Mouse (Mus musculus) heart, postnatal 25 days (tissue): ENCODE results near the gene 2210010C04Rik. TPM values are rescaled to one million over a fixed set of nuclear protein-coding genes. Genes with fewer than 3 reads are reported as not detected.
"Not testable (repeated sequence)": the region's sequence is repeated elsewhere in the genome, so short reads cannot be mapped to it uniquely, and the experiment has no call there.

Experiments
- DNase-seq: peaks from one replicate; pipeline ENCODE4 v3.0.0; 2022; ENCODE audit warnings: low spot score
- intact Hi-C: fragments of 180-260 bp; cut with DNase I; formaldehyde crosslinking; loops from one replicate; pipeline ENCODE4 v1.15.1; 2025
- total RNA-seq, 2 experiments: library from RNA; stranded (reverse); gene quantifications; 2 replicates each; pipeline ENCODE4 v1.2.3; 2021

Gene 2210010C04Rik
- total RNA-seq, 2 experiments from 2014 or later = not detected

DNA sequence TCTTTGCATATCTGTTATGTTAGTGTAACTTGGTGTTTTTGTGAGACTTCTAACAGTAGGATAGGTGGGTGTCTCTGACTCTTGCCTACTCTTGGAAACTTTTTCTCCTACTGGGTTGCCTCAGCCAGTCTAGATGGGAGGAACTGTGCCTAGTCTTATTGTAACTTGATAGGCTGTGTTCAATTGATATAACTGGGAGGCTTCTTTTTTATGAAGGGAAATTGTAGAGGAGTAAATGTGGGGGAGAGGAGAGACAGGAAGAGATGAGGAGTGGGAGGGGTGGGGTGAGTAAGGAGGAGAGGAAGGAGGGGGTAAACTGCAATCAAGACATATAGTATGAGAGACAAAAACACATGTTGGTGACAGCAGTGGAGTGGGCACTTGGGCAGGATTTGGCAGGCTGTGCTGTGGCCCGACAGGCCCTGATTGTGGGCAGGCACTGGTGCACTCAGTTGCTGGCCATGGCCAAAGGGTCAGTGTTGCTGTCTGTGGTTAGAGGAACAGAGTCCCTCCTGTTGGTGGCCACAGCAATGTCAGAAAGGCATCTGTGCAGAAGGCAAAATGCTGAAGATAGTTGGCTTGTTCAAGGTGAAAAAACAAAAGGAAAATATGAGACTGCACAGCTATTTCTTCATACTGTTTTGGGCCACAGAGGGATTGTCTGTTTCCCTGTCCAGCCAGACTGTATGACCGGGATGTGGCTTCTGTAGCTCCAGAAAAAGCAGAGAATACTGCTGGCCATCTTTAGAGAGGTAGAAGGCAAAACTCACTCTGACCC is 9.2 kb downstream of the 2210010C04Rik start:
- DNase-seq = no peak
- intact Hi-C loops = no loop called here

DNA sequence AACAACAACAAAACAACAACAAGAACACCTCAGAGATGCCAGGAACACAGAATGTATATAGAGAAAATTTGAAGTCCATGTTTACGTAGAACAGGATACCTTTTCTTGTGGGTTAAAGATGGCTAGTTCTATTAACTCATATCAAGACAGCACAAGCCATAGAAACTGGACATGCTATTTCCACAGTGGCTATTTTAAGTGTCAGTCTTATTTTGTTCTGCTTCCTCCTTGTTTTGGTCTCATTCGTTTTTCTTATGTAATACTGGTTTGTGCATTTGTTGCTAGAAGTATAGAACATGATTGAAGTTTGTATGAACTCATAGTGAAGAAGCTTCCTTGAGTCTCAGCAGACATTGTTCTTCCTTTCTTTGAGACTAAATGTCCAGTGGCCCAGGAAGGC is 16.2 kb downstream of the 2210010C04Rik start:
- no peak for DNase-seq
- intact Hi-C loops = no loop called here

GRCm38 (mm10) chr6:41018629-41019028 is 16.7 kb downstream of the 2210010C04Rik start:
- no peak for DNase-seq
- intact Hi-C loops = no loop called here

GRCm38 (mm10) chr6:41015065-41015464 is 20.2 kb downstream of the 2210010C04Rik start:
- intact Hi-C loops = no loop called here
- no peak for DNase-seq

DNA sequence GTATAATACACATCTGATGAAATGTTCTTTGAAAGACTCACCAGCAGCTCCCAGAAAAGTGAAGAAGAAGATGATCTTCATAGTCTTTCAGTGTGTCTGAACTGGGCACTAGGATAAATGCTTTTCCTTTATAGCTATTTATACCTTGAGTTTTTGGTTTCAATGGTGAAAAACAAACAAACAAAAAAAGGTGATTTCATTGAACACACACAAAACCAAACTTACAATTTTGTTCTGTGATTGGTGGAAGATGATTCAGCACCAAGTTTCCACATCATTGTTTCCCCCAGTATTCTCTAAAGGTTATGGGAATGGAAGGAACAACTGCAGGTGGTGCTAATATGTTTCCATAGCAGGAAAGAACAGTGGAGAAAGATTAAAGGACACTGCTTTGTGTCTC is 35.9 kb downstream of the 2210010C04Rik start, which contains the start of gene Gm2663:
Gene Gm2663, minus strand, starts transcription at position 101 of the 400 bp plus-strand sequence.
- intact Hi-C loops = not testable (repeated sequence)

More for the DNA sequence above, 35.9 kb downstream of the 2210010C04Rik start, which contains the start of gene Gm2663:
- not testable (repeated sequence) for DNase-seq

Other genes with a start within 250 kb of the 2210010C04Rik start
- gene Moxd2, start 148.0 kb downstream of the 2210010C04Rik start, total RNA-seq = not detected
- gene Prss58, start 135.1 kb downstream of the 2210010C04Rik start, total RNA-seq = not detected
- gene 1700074P13Rik, start 95.0 kb downstream of the 2210010C04Rik start, total RNA-seq = not detected
- gene Gm4744, start 83.6 kb downstream of the 2210010C04Rik start, total RNA-seq = not detected
- not detected for gene 1810009J06Rik, start 70.8 kb downstream of the 2210010C04Rik start, total RNA-seq
- not detected for gene Gm2663, start 36.0 kb downstream of the 2210010C04Rik start, total RNA-seq